Mouse (Mus musculus) kidney, adult 9 months (tissue): Measurements from ENCODE around the gene Igfbp4.

Experiments used
- DNase-seq: peaks from one replicate; pipeline ENCODE4 v3.0.0; 2022

The Igfbp4 gene

DNA sequence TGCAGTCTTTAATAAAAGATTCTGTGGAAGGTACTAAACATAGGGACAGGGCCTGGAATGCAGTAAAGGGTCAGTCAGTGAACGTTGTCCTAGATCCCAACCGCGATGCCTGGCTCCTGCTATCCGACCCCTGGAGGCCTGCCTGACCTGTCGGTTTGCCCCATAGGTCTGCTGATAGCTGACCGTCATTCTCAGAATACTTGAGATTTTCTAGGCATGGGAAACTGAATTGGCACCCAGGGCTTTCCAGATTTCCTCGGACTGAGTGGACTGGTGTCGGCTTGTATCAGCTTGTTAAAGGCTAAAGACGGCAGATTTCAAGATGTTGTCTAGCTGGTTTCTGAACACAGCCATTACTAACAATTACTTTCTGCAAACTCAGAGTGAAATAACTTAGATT, 43.3 kb downstream of the Igfbp4 start:
- no peak for DNase-seq

DNA sequence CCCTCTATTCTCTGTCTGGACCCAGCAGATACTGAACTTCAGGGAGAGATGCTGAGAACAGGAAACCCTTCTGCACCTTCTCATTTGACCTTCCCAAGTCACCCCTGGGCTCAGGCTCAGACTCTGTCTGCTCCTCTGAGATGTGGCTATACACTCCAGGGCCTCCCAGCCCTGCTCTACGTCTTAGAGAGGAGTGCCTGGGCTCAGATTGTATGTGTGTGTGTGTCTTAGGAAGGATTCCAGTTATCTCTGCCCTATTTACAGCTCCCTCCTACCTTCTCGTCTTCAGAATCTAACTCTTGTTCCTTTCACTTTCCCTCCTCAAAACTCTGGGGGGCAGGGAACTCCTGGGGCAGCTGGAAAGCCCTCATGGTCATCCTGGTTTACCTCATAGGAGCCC, 47.4 kb downstream of the Igfbp4 start:
- DNase-seq = no peak

DNA sequence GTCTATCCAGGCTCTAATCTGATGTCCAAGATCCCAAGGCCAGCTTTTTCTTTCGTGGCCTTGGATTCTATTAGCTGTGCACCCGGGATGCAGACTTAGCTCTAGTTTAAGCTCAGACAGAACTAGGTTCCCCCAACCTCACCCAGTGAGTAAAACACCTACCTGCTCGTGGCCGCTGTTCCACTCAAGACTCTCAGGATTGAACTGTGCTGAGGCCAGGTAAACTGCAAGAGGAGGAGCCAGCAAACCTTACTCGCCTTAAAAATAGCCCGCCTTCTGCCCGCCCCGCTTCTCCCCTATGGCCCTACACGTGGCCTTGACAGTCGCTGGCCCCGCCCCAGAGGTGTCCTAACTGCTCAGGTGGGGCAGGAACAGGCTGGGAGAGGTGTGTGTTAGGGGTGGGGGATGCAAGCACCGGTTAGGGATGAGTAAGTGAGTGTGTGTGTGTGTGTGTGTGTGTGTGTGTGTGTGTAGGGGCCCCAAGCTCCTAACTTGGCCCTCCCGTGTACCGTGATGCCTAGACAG, 48.1 kb downstream of the Igfbp4 start, which contains the start of gene Tns4:
TSS of gene Tns4 (minus strand) at position 230 of the 525 bp plus-strand sequence.
- DNase-seq = no peak

DNA sequence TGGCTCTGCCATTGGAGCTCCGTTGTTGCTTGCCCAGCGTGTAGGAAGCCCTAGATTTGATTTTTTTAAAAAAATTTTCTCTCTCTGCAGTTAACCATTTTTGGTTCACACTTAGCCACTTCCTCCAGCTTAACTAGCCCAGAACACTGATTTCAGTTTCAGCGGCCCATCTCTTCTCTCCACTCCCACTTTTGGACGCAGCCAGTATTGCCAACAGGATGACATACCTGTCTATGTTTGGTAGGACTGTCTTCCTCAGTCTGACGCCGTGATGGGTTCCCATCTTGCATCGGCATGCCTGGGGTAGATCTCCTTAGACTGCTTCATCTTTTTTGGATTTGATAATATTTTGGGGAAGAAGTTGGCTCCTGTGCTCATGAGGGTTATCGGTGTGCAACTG, 49.3 kb downstream of the Igfbp4 start:
- no peak for DNase-seq

DNA sequence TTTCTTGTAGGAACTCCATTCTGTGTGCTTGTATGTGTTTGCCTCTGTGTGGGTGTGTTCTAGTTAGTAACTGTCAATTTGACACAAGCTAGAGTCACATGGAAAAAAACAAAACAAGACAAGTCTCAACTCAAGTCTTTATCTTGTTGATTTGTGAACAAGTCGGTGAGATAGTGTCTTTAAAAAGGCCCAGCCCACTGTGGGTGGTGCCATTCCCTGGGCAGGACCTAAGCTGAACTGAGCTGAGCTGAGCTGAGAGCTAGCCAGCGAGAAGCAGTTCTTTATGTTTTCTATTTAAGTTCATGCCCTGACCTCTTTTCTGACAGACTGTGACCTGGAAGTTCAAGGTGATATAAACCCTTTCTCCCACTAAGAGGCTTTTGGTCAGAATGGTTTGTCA, 50.6 kb downstream of the Igfbp4 start:
- no peak for DNase-seq

DNA sequence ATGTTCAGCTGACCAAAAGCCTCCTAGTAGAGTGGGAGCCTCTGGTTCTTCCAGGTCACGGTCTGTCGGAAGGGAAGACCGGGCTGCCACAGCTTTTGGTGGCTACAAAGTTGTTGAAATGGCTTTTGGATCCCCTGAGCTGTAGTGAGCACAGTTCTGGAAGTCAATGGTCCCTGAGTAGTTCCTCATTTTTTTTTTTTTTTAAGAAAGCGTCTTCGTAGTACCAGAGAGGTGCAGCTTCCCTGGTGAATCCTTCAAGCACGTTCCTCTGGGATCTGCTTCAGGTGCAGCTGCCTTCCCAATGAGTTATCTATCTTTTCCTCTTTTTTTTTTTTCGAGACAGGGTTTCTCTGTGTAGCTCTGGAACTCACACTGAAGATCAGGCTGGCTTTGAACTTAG, 52.7 kb downstream of the Igfbp4 start:
- DNase-seq = no peak

DNA sequence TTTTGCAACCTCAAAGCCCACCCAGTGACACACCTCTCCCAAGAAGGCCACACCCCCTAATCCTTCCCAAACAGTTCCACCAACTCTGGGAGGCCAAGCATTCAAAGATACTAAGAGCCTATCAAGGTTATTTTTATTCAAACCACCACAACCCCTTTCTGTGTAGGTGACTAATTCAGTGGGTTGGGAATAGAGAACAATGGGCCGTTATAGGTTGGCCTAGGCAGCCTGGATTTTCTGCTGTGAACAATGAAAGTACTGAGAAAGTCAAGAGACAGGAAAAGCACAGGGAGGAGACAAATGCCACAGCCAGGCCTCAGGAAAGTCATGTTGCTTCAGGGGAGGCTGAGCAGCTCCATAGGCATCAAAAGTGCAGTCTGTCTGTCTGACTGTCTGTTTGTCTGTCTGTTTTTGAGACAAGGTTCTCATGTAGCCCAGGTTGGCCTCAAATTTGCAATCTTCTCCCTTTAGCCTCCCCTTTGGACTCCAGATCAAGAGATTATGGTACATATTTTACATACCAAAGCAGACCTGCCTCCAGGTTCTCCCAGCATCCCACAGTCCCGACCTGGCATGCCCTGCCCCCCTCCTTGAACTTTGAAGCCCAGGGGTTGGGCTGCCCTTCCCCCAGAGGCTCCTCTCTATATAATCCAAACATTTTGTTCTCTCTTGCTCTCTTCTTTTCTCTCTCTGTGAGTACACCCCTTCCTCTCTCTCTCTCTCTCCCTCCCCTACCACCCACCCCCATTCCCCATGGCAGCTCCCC, 54.0 kb downstream of the Igfbp4 start:
- no peak for DNase-seq

DNA sequence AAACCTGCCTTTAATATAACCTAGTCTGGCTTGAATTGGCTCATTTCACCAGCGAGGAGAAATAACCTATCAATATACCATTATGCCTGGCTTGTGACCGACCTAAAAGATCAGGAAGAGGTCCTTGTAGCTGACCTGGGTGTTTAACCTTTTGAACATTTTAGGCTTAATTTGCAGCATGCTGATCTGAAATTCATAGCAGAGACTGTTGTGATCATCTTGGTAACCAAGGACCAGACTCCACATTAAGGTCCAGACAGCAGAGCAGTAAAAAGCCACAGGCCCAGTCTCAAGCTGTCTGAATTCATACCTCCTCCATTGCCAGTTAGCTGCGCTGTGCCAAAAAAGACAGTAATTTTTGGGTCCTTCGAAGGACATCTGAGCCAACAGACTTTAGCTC, 54.7 kb downstream of the Igfbp4 start:
- DNase-seq = no peak

DNA sequence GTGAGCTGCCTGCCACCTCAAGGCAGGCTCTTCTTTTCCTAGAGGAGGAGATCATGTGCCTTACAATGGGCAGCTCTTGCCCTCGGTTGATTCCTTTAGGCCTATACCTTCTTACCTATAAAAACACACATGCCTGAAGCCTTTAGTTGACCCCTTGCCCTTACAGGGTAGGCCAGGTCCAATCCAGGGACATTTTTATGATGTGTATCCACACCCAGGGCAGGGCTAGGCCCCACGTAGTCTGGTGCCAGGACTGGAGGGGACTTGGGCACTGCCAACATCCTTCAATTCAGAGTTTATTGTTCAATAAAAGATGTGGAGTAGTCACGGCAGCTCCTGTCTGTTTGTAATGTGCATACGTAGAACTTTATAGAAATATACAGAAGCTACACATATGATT, 55.4 kb downstream of the Igfbp4 start:
- no peak for DNase-seq

DNA sequence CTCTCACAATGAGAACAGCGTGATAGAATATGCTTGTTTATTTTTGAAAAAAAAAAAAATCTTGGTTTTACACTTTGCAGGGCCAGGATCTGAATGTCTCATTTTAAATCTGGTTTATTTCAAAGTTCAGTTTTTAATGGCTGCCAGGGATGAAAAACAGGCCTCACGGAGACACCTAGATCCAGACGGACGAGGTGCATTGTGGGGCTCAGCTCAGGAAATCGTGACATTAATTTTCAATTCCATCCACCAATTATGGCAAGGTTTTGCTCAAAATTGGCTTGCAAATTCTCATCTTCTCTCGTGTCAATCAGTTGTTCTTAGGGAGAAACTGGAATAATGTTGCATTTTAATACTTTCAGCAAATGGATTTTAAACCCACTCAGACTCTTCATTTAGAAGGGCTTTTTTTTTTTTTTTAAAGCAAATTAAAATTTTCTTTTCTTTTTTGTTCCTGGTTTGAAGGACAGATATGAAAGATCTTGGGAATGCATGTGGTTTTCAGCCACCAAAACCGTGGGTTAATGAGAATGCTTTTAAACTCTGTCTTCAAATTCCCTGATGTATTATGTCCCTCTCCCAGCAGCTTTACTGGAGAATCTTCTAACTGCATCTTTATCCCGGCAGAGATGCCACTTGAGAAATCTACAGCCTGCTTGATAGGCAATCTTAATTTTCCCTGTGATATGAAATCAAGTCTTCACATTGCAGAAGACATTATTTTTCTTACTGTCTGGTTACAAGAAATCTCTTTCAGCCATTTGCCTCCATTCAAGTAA, 56.1 kb downstream of the Igfbp4 start:
- DNase-seq = no peak

DNA sequence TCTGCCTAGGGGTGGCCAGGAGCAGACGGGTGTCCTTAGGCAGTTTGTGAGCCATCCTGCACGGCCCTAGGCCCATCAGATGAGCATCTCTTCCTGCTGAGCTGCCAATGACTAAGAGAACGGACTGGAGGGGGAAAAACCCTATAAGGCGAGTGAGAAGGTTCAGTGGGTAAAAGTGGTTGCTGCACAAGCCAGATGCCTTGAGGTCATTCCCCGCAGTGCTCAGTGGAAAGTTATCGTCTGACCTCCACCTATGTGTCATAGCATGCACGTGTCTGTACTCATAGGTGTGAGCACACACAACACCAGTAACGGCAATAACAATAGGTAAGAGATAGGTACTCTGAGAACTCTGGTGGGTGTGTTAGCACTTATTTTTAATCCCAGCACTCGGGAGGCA, 57.9 kb downstream of the Igfbp4 start:
- no peak for DNase-seq

DNA sequence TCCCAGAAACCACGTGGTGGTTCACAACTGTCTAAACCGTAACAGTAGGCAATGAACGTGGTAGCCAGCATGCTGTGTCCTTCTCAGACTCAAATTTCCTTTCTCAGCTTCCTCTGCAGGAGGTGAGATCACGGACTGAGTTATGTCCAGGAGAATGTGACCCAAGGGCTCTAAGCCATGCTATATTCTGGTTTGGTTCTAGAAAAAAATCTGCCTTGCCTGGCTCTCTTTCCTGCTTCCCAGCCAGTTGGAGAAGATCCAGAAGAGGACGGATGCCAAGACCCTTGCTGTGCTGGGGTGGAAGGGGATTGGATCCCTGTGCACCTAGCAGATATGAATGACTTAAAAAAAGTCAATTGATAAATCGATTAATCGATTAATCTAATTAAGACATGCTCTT, 58.5 kb downstream of the Igfbp4 start:
- DNase-seq = peak; percentile 39

DNA sequence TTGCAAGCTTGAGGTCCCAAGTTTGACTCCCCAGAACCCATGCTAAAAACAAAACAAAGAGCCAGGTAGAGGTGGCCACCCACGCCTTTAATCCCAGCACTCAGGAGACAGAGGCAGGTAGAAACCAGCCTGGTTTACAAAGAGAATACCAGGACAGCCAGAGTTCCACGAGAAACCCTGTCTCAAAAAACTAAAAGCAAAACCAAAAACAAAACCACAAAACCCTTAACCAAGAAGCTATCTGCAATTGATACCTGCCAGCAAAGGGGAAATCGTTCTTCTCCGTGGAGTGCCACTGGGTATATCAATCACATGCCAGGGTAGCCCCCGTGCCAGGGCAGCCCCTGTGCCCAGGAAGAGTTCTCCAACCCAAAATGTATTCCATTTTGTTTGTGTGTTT, 59.2 kb downstream of the Igfbp4 start:
- DNase-seq = no peak

DNA sequence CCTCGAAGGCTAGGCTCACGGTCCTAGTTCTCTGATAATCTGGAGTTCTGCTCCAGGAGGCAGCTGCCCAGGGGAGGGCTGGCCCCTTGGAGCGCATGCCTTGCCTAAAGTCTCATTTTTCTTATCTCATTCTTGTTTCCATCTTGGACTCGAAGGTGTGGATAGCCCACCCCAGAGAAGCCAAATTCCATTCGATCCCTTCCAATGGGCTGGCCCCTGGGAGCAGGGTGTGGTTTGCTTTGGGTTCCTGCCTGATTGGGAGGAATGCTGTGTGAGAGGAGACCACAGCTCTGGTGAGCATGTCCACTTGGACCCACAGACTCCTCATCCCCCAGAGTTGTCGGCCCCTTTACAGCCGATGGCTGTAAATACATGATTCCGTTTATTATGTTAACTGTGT, 60.6 kb downstream of the Igfbp4 start:
- DNase-seq = no peak

DNA sequence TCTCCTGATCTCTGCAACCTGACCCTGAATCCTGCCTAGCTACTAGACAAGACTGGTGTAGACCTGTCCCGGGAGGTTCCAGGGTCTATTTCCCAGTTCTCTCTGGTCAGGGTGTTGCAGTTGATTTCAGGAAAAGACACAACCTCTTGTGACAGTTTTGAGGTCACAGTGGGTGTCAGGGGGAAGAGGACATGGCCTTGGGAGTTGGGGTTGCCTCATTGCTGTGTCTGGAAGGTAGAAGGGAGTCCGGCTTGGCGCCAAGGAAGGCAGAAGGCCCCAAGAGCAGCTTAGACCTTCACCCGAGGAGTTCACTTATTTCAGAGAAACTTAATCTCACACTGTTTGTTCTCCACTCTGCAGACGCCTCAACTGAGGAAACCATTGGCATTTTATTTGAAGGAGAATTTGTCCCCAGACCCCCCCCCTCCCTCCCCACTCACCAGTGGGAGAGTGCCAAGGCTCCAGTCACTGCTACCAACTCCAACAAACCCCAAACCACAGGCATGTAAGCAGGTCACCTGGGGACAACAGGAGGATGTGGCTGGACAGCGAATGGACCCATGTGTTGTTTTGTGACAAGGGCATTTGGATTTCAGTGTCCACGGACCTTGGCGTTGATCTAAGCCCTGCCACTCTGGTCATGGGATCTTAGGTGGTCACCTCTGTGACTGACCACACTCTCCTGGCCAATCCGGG, 61.7 kb downstream of the Igfbp4 start:
- DNase-seq = no peak
